ENCODE assay signal across 23 mouse cellular contexts in the genomic region with DNA sequence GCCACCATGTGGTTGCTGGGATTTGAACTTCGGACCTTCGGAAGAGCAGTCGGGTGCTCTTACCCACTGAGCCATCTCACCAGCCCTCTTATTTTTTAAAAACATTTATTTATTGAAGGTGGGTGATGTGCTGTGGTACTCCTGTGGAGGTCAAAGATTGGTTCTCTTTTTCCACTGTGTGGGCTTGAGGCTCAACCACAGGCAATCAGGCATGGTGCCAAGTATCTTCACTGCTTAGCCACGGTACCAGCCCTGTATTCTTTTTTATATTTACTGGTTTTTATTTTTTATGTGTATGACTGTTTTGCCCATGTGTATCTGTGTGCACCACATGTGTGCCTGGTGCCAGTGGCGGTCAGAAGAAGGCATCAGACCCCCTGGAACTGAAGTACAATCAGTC. TPM values are rescaled to one million over a fixed set of nuclear protein-coding genes. Genes with fewer than 3 reads are reported as not detected.
"Had no signal": no experiment of that assay in that cellular context is flagged by ENCODE, and none has a peak within 500 bp of the region (broad histone marks: within the 10 kb centered on the region; RNA-seq: fewer than 3 reads in every experiment).

No protein-coding gene starts in this region.

- ATAC-seq: liver, embryonic 12.5 days; midbrain, embryonic 13.5 days; midbrain, embryonic 16.5 days had no signal

- H3K36me3 ChIP-seq: limb, embryonic 10.5 days; limb, embryonic 13.5 days; liver, embryonic 12.5 days; liver, embryonic 15.5 days; midbrain, embryonic 10.5 days; midbrain, embryonic 13.5 days; neural tube, embryonic 13.5 days had no signal

- H3K4me3 ChIP-seq: limb, embryonic 10.5 days; limb, embryonic 13.5 days; liver, embryonic 12.5 days; liver, embryonic 15.5 days; midbrain, embryonic 10.5 days; midbrain, embryonic 13.5 days; myocyte; neural tube, embryonic 13.5 days had no signal

- DNase-seq: kidney, postnatal 36 days; layer of hippocampus, adult 9-11 months; liver; lung, adult 18-20 months; lung, postnatal 14 days; lung, postnatal 4 days; retina, postnatal 1 day; right cerebral cortex, postnatal 25 days; spleen, adult 18-20 months; thymus, adult 18-20 months; thymus, postnatal 36 days had no signal

RNA-seq across cellular contexts. Expression of gene Arhgap8, which starts 58.6 kb away (rescaled TPM):
- total RNA-seq: megakaryocyte, adult 5-6 weeks; monocyte, adult 5-6 weeks; neutrophil, adult 5-6 weeks had no signal
- polyA plus RNA-seq: myocyte had no signal
